Mouse (Mus musculus): ENCODE measurements around the gene Prrc2b.

DNA sequence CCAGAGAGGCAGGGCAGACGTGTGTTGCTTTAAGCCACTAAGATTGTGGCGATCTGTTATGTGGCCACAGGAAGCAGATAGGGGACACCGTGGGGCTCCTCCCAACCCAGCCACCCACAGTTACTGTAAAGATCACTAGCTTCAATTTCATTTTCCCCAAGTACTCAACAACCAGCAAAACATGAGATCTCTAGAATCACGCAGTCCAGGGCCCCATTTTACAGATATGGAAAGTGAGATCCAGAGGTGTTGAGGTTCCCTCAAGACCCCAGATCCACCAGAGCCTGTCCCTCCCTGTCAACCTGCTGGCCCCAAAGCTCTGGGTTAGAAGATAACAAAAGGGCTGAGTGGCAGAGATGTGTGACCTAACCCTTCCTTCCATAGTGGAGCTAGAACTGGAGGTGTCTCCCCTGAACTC, 35.0 kb upstream of the Prrc2b start:
- TF ChIP-seq CTCF (IDR thresholded peaks at IDR 0.05; ENCODE audit: control insufficient read depth, insufficient read depth, insufficient replicate concordance, low read depth, low read length) (no peak), POLR2A (IDR thresholded peaks at IDR 0.05; ENCODE audit: control insufficient read depth, low read depth, low read length) (no peak)

Measured in testis, adult 2 months (tissue).